In the genomic region with DNA sequence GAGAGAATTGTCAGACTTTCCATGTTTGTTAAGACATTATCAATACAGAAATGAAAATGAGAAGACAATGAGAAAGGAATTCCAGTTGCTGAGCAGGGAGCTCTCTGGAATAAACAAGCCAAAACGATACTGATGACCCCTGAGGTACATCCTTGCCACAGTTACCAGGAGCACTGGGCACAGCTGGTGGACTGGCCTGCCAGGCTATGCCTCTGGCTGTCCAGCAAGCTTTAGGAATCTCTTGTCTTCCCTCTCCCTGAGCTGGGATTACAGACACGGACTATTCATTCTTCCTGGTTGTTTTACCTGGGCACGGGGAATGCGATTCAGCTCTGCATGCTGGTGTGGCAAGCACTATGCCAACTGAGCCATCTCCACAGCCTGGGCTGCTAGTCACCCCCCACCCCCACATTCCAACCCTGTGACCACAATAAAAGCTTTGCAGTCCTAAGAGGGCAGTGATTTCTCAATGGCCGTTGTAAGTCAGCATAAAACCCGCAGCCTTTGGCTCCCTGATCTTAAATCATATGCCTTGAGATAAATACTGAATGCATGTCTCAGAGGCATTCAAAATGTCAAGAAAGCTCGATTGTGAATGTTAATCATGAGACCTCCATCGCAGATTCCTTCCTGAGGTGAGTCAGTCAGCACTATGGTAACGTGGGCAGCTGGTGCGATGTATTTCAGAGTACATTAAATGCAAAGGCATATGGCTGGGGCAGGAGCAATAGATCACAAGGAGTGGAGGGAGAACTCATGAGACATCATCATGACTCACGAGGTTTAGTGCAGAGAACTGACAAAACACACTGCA, we compare ENCODE assay signal across 10 mouse cellular contexts.
DNase-seq lines count a peak whose midpoint lies in the region; ATAC-seq and TF ChIP-seq lines count a peak whose summit lies in the region.
"Had no signal": no experiment of that assay in that cellular context is flagged by ENCODE, and none has a peak within 500 bp of the region (broad histone marks: within the 10 kb centered on the region; RNA-seq: fewer than 3 reads in every experiment).

No protein-coding gene starts in this region.

- no peak overlapping the region for H3K9ac ChIP-seq in forebrain, postnatal 0 days
- no peak overlapping the region for H3K9ac ChIP-seq in hindbrain, postnatal 0 days (replicated peaks; ENCODE audit: low read length)
- H3K9ac ChIP-seq in midbrain, postnatal 0 days (replicated peaks; ENCODE audit: low read length, poor library complexity, severe bottlenecking): no peak overlapping the region
- no peak overlapping the region for H3K9ac ChIP-seq in lung, postnatal 0 days (replicated peaks; ENCODE audit: low read depth)
- H3K9ac ChIP-seq: liver, embryonic 14.5 days had no signal

- no peaks in the 10 kb centered on the region for H3K27me3 ChIP-seq in forebrain, postnatal 0 days (ENCODE audit: insufficient read depth, low read length)
- H3K27me3 ChIP-seq in forebrain, embryonic 10.5 days (ENCODE audit: poor library complexity, severe bottlenecking): no peaks in the 10 kb centered on the region; the same call in 1 of the 2 replicates
- no peaks in the 10 kb centered on the region for H3K27me3 ChIP-seq in hindbrain, postnatal 0 days (ENCODE audit: insufficient read depth, low read length)
- H3K27me3 ChIP-seq in midbrain, postnatal 0 days (ENCODE audit: insufficient read depth, low read length): no peaks in the 10 kb centered on the region
- H3K27me3 ChIP-seq in lung, postnatal 0 days (replicated peaks; ENCODE audit: insufficient read depth, low read length): no peaks in the 10 kb centered on the region

- 67% methylated on average over 11 of the region's 11 CpGs for WGBS in forebrain, postnatal 0 days
- 83% methylated on average over 11 of the region's 11 CpGs for WGBS in forebrain, embryonic 10.5 days
- WGBS in hindbrain, postnatal 0 days: 49% methylated on average over 11 of the region's 11 CpGs
- 51% methylated on average over 11 of the region's 11 CpGs for WGBS in midbrain, postnatal 0 days
- WGBS in lung, postnatal 0 days: 66% methylated on average over 11 of the region's 11 CpGs

- peak; percentile 3 for DNase-seq in forebrain, postnatal 0 days
- no peak for DNase-seq in forebrain, embryonic 10.5 days (ENCODE audit: extremely low spot score, low spot score)
- peak; percentile 97 for DNase-seq in 3T3-L1 (ENCODE audit: low read depth, low spot score)
- DNase-seq in hindbrain, postnatal 0 days (ENCODE audit: low spot score): peak; percentile 12
- peak; percentile 24 for DNase-seq in midbrain, postnatal 0 days (ENCODE audit: low spot score)
- no peak for DNase-seq in urinary bladder, postnatal 25 days (ENCODE audit: low spot score)
- DNase-seq in cerebellum, postnatal 25 days: no peak
- DNase-seq in lung, postnatal 0 days (ENCODE audit: low spot score): no peak
- DNase-seq: cerebellum, postnatal 10 days had no signal

- no peak for TF ChIP-seq CTCF in forebrain, postnatal 0 days (IDR thresholded peaks at IDR 0.05; ENCODE audit: low read depth)
- no peak for TF ChIP-seq CTCF in hindbrain, postnatal 0 days (IDR thresholded peaks at IDR 0.05; ENCODE audit: low read depth)
- no peak for TF ChIP-seq CTCF in midbrain, postnatal 0 days (IDR thresholded peaks at IDR 0.05)
- no peak for TF ChIP-seq CTCF in lung, postnatal 0 days (IDR thresholded peaks at IDR 0.05)

- no peak for TF ChIP-seq EP300 in lung, postnatal 0 days (IDR thresholded peaks at IDR 0.05)

- H3K36me3 ChIP-seq in forebrain, postnatal 0 days (ENCODE audit: insufficient read depth): peaks cover 4% of the 10 kb centered on the region; the same call in 1 of the 2 replicates
- H3K36me3 ChIP-seq in forebrain, embryonic 10.5 days (replicated peaks): no peaks in the 10 kb centered on the region
- H3K36me3 ChIP-seq in hindbrain, postnatal 0 days (ENCODE audit: insufficient read depth, low read length): no peaks in the 10 kb centered on the region
- no peaks in the 10 kb centered on the region for H3K36me3 ChIP-seq in midbrain, postnatal 0 days (ENCODE audit: insufficient read depth, low read length)
- no peaks in the 10 kb centered on the region for H3K36me3 ChIP-seq in lung, postnatal 0 days (ENCODE audit: insufficient read depth, low read length)

- H3K27ac ChIP-seq in forebrain, postnatal 0 days (ENCODE audit: low read depth, low read length): no peak overlapping the region
- H3K27ac ChIP-seq in forebrain, embryonic 10.5 days: no peak overlapping the region
- no peak overlapping the region for H3K27ac ChIP-seq in hindbrain, postnatal 0 days
- H3K27ac ChIP-seq in midbrain, postnatal 0 days (ENCODE audit: low read depth, low read length): no peak overlapping the region
- no peak overlapping the region for H3K27ac ChIP-seq in lung, postnatal 0 days (ENCODE audit: low read length)
- H3K27ac ChIP-seq: liver, embryonic 14.5 days had no signal

- no peaks in the 10 kb centered on the region for H3K4me1 ChIP-seq in forebrain, postnatal 0 days (ENCODE audit: insufficient read depth)
- H3K4me1 ChIP-seq in forebrain, embryonic 10.5 days: peaks cover 4% of the 10 kb centered on the region; the same call in 1 of the 2 replicates
- no peaks in the 10 kb centered on the region for H3K4me1 ChIP-seq in hindbrain, postnatal 0 days (ENCODE audit: insufficient read depth, low read length)
- H3K4me1 ChIP-seq in midbrain, postnatal 0 days (ENCODE audit: insufficient read depth, low read length): no peaks in the 10 kb centered on the region
- H3K4me1 ChIP-seq in lung, postnatal 0 days (ENCODE audit: insufficient read depth, low read depth, low read length): no peaks in the 10 kb centered on the region

- no peak overlapping the region for H3K4me3 ChIP-seq in forebrain, postnatal 0 days (ENCODE audit: low read depth, low read length)
- no peak overlapping the region for H3K4me3 ChIP-seq in forebrain, embryonic 10.5 days
- H3K4me3 ChIP-seq in hindbrain, postnatal 0 days (ENCODE audit: low read length): no peak overlapping the region
- H3K4me3 ChIP-seq in midbrain, postnatal 0 days (ENCODE audit: low read depth, low read length): no peak overlapping the region
- H3K4me3 ChIP-seq in lung, postnatal 0 days (ENCODE audit: low read depth, low read length): no peak overlapping the region

- no peak overlapping the region for H3K4me2 ChIP-seq in forebrain, postnatal 0 days (ENCODE audit: low read depth)
- no peak overlapping the region for H3K4me2 ChIP-seq in hindbrain, postnatal 0 days (ENCODE audit: low read depth, low read length)
- H3K4me2 ChIP-seq in midbrain, postnatal 0 days (ENCODE audit: low read depth, low read length, poor library complexity, severe bottlenecking): no peak overlapping the region
- no peak overlapping the region for H3K4me2 ChIP-seq in lung, postnatal 0 days (replicated peaks; ENCODE audit: low read depth, low read length)

- no peaks in the 10 kb centered on the region for H3K9me3 ChIP-seq in forebrain, postnatal 0 days (ENCODE audit: low read length)
- no peaks in the 10 kb centered on the region for H3K9me3 ChIP-seq in forebrain, embryonic 10.5 days
- H3K9me3 ChIP-seq in hindbrain, postnatal 0 days (ENCODE audit: low read length): no peaks in the 10 kb centered on the region
- H3K9me3 ChIP-seq in midbrain, postnatal 0 days (ENCODE audit: low read length): no peaks in the 10 kb centered on the region
- no peaks in the 10 kb centered on the region for H3K9me3 ChIP-seq in lung, postnatal 0 days (ENCODE audit: low read length)

- peak; percentile 42 for ATAC-seq in forebrain, postnatal 0 days
- ATAC-seq in hindbrain, postnatal 0 days: peak; percentile 56
- no peak for ATAC-seq in midbrain, postnatal 0 days (ENCODE audit: low FRiP score)
- no peak for ATAC-seq in lung, postnatal 0 days

Comparison
In these comparisons a context has a peak if more than half of its experiments do, and no peak if none do; other contexts are left out.
1. DNase-seq: peak in forebrain, postnatal 0 days (single experiment), 3T3-L1 (single experiment), hindbrain, postnatal 0 days (single experiment) and midbrain, postnatal 0 days (single experiment); none in forebrain, embryonic 10.5 days (single experiment), urinary bladder, postnatal 25 days (single experiment), cerebellum, postnatal 25 days (0 of 2) and lung, postnatal 0 days (single experiment).
2. ATAC-seq: peak in forebrain, postnatal 0 days (single experiment) and hindbrain, postnatal 0 days (single experiment); none in midbrain, postnatal 0 days (single experiment) and lung, postnatal 0 days (single experiment).